Mouse (Mus musculus) lung, postnatal 10 days (tissue): Measurements from ENCODE around the gene Hsd17b14.

Source experiments
- DNase-seq: peaks from one replicate; pipeline ENCODE4 v3.0.0; 2021

Gene Hsd17b14

DNA sequence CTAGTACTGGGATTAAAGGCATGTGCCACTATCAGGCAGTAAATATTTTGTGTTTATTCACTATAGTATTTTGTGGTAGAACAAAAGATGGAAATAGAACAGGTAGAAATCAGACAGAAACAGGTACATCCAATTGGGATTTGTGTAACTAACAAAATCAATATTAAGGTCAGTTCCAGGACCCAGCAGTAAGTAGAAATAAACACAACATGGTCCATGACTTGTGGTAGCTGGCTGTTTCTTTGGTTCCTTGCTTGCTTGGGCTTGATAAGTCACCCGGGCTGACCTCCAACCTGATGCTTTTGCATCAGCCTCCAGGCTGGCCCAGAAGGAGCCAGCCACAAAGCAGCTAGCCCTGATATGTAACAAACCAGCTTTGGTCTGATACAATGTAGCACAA is 54.8 kb downstream of the Hsd17b14 start:
- no peak for DNase-seq

DNA sequence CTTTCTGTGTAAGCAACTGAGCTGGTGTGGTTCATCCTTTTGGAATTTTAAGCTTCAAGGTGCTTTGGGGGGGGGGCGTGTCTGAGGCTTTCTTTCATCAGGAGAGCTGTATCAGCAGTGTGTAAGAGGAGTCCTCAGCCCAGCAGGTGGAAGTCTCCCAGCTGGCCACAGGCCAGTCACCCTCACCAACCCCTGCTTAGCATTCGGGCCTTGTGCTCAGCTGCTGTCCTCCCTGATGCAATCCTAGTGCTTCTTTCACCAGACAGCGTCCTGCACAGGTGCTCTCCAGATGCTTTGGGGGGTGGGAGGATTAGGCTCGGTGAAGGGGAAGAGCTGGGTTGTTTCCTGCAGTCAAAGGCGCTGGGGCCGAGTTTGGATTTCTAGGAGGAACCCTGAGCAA is 61.6 kb downstream of the Hsd17b14 start:
- DNase-seq = no peak

DNA sequence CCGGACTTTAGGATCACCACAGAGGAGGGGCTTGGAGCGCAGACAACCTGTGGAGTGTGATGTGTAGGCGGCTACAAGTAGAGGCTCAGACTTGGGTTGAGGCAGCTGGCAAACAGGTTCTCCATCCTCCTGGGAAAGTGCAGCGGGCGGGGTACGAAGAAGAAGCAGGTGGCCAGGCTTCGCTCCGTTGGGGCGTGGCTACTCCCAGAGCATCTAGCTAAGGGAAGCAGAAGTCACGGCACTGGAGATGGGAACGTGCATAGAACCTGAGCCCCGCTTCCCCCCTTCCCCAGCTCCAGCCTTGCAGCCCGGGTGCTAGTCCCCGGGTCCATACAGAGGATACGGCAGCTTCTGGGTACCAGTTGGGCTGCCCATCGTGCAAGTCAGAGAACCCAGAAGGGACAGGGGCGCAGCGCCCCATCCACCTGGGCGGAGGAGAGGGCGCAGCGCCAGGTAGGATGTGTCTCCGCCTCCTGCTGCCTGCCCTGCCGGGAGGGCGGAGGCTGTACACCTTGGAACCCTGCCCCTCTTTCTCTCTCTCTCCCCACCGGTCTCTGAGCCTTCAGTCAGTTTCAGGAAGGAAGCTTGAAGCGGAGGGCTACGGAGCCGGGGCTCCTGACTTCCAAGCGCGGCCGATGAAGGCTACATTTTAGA is 62.5 kb downstream of the Hsd17b14 start, which contains the start of gene Fut1:
Fut1 (plus strand) TSS at position 248 of the 654 bp plus-strand sequence.
- no peak for DNase-seq
